10 mouse cellular contexts compared by ENCODE assay signal in the genomic region with DNA sequence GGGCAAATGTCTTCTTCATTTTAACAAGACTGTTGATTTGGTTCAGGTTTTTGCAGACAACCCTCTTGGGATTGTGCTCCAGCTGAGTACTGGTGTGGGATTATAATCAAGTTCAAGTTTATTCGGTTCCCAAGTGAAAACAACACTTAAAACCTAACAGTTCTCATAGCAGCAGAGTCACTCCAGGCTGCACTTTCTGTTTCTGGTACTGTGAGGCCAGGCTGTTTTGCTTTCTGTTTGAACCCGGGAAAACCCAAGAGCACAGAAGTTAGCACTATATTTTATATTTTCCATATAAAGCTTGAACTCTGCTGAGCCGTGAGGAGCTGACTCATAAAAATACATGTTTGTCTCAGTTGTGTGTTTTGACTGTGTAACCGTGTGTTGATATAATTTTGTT. TPM values are rescaled to one million over a fixed set of nuclear protein-coding genes. Genes with fewer than 3 reads are reported as not detected.
DNase-seq lines count a peak whose midpoint lies in the region; ATAC-seq and TF ChIP-seq lines count a peak whose summit lies in the region.
"Had no signal": no experiment of that assay in that cellular context is flagged by ENCODE, and none has a peak within 500 bp of the region (broad histone marks: within the 10 kb centered on the region; RNA-seq: fewer than 3 reads in every experiment).

No protein-coding gene starts in this region.

- no peaks in the 10 kb centered on the region for H3K27me3 ChIP-seq in heart, adult 2 months (ENCODE audit: control insufficient read depth, insufficient read depth, low read length)
- no peaks in the 10 kb centered on the region for H3K27me3 ChIP-seq in lung, postnatal 0 days (replicated peaks; ENCODE audit: insufficient read depth, low read length)
- H3K27me3 ChIP-seq in heart, postnatal 0 days (ENCODE audit: control insufficient read depth, insufficient read depth, low read length), result no peaks in the 10 kb centered on the region
- H3K27me3 ChIP-seq in kidney, embryonic 14.5 days (ENCODE audit: control insufficient read depth, insufficient read depth, low read length), result no peaks in the 10 kb centered on the region

- no peaks in the 10 kb centered on the region for H3K9me3 ChIP-seq in lung, postnatal 0 days (ENCODE audit: low read length)
- no peaks in the 10 kb centered on the region for H3K9me3 ChIP-seq in heart, postnatal 0 days (replicated peaks; ENCODE audit: control insufficient read depth, low read length)
- H3K9me3 ChIP-seq in kidney, embryonic 14.5 days (ENCODE audit: control insufficient read depth, low read length), result no peaks in the 10 kb centered on the region

- peak overlapping the region; percentile 77 for H3K4me2 ChIP-seq in lung, postnatal 0 days (replicated peaks; ENCODE audit: low read depth, low read length)
- H3K4me2 ChIP-seq in heart, postnatal 0 days (ENCODE audit: low read depth, low read length), result peak overlapping the region; percentile 65
- H3K4me2 ChIP-seq in kidney, embryonic 14.5 days (replicated peaks; ENCODE audit: low read depth, low read length), result no peak overlapping the region

- H3K4me1 ChIP-seq in heart, adult 2 months (ENCODE audit: control insufficient read depth, insufficient read depth, low read length), result peaks cover 6% of the 10 kb centered on the region
- no peaks in the 10 kb centered on the region for H3K4me1 ChIP-seq in lung, postnatal 0 days (ENCODE audit: insufficient read depth, low read depth, low read length)
- H3K4me1 ChIP-seq in heart, postnatal 0 days (ENCODE audit: control insufficient read depth, insufficient read depth), result peaks cover 7% of the 10 kb centered on the region; the same call in 1 of the 2 replicates
- H3K4me1 ChIP-seq in olfactory bulb, adult 2 months (ENCODE audit: control insufficient read depth, insufficient read depth, low read length), result peaks cover 6% of the 10 kb centered on the region
- peaks cover 3% of the 10 kb centered on the region; the same call in 1 of the 2 replicates for H3K4me1 ChIP-seq in kidney, embryonic 14.5 days (ENCODE audit: control insufficient read depth, insufficient read depth, low read length)

- no peak for ATAC-seq in lung, postnatal 0 days
- no peak for ATAC-seq in heart, postnatal 0 days (ENCODE audit: insufficient read depth, low read depth)
- no peak for ATAC-seq in kidney, embryonic 14.5 days (ENCODE audit: low FRiP score, low TSS enrichment)

- no peaks in the 10 kb centered on the region for H3K79me2 ChIP-seq in heart, adult 2 months (replicated peaks; ENCODE audit: control insufficient read depth, insufficient read depth, low read length)

- peak overlapping the region; percentile 93 for H3K27ac ChIP-seq in heart, adult 2 months
- H3K27ac ChIP-seq in lung, postnatal 0 days (ENCODE audit: low read length), result no peak overlapping the region
- 0 out of 2 replicates have a peak overlapping the region, but pooled peaks have one; percentile 85 for H3K27ac ChIP-seq in heart, postnatal 0 days (ENCODE audit: low read depth)
- no peak overlapping the region for H3K27ac ChIP-seq in olfactory bulb, adult 2 months (ENCODE audit: insufficient read depth, low read depth, low read length)
- H3K27ac ChIP-seq in kidney, embryonic 14.5 days (ENCODE audit: low read depth, low read length), result no peak overlapping the region

- DNase-seq in heart, adult 2 months, result no peak
- no peak for DNase-seq in heart, postnatal 14 days
- no peak for DNase-seq in lung, postnatal 0 days (ENCODE audit: low spot score)
- no peak for DNase-seq in lung, postnatal 4 days
- no peak for DNase-seq in heart, postnatal 0 days (ENCODE audit: low spot score)
- DNase-seq in adrenal gland, adult 2 months, result no peak
- DNase-seq: kidney, adult 18-20 months had no signal

- no peak for TF ChIP-seq CTCF in heart, adult 2 months (IDR thresholded peaks at IDR 0.05)
- TF ChIP-seq CTCF in lung, postnatal 0 days (IDR thresholded peaks at IDR 0.05), result no peak
- TF ChIP-seq CTCF in heart, postnatal 0 days (IDR thresholded peaks at IDR 0.05; ENCODE audit: low read depth), result no peak
- no peak for TF ChIP-seq CTCF in olfactory bulb, adult 2 months (IDR thresholded peaks at IDR 0.05; ENCODE audit: insufficient read depth, low read depth, low read length)

- no peak for TF ChIP-seq EP300 in heart, adult 2 months (IDR thresholded peaks at IDR 0.05; ENCODE audit: insufficient read depth, low read depth, low read length)
- no peak for TF ChIP-seq EP300 in lung, postnatal 0 days (IDR thresholded peaks at IDR 0.05)
- TF ChIP-seq EP300 in heart, postnatal 0 days (IDR thresholded peaks at IDR 0.05; ENCODE audit: low read depth), result no peak

- TF ChIP-seq POLR2A in heart, adult 2 months (IDR thresholded peaks at IDR 0.05; ENCODE audit: insufficient read depth, low read depth, low read length), result no peak
- TF ChIP-seq POLR2A in olfactory bulb, adult 2 months (IDR thresholded peaks at IDR 0.05; ENCODE audit: insufficient read depth, low read depth, low read length), result no peak

- peaks cover 4% of the 10 kb centered on the region; the same call in 1 of the 2 replicates for H3K36me3 ChIP-seq in heart, adult 2 months (ENCODE audit: control insufficient read depth, insufficient read depth, low read length)
- no peaks in the 10 kb centered on the region for H3K36me3 ChIP-seq in lung, postnatal 0 days (ENCODE audit: insufficient read depth, low read length)
- no peaks in the 10 kb centered on the region for H3K36me3 ChIP-seq in heart, postnatal 0 days (replicated peaks; ENCODE audit: control insufficient read depth, insufficient read depth, low read length)
- no peaks in the 10 kb centered on the region for H3K36me3 ChIP-seq in kidney, embryonic 14.5 days (ENCODE audit: control insufficient read depth, insufficient read depth, low read length)

- peak overlapping the region; percentile 78 for H3K9ac ChIP-seq in heart, adult 2 months (ENCODE audit: low read depth, low read length)
- H3K9ac ChIP-seq in lung, postnatal 0 days (replicated peaks; ENCODE audit: low read depth), result no peak overlapping the region
- peak overlapping the region; percentile 62 for H3K9ac ChIP-seq in heart, postnatal 0 days (replicated peaks; ENCODE audit: low read depth, low read length)
- no peak overlapping the region for H3K9ac ChIP-seq in kidney, embryonic 14.5 days (ENCODE audit: low read depth, low read length)

- H3K4me3 ChIP-seq in heart, adult 2 months, result peak overlapping the region; percentile 78
- H3K4me3 ChIP-seq in lung, postnatal 0 days (ENCODE audit: low read depth, low read length), result 0 out of 2 replicates have a peak overlapping the region, but pooled peaks have one; percentile 51
- peak overlapping the region; percentile 71 for H3K4me3 ChIP-seq in heart, postnatal 0 days (ENCODE audit: low read depth, low read length)
- H3K4me3 ChIP-seq in olfactory bulb, adult 2 months (ENCODE audit: insufficient read depth, low read depth, low read length), result peak overlapping the region; percentile 35
- H3K4me3 ChIP-seq in kidney, embryonic 14.5 days (ENCODE audit: low read length), result no peak overlapping the region

- 41% methylated on average over 4 of the region's 4 CpGs for WGBS in heart, adult 2 months
- 64% methylated on average over 4 of the region's 4 CpGs for WGBS in lung, postnatal 0 days
- WGBS in heart, postnatal 0 days, result 59% methylated on average over 4 of the region's 4 CpGs
- WGBS in olfactory bulb, adult 2 months, result 50% methylated on average over 4 of the region's 4 CpGs
- WGBS in kidney, embryonic 14.5 days, result 75% methylated on average over 4 of the region's 4 CpGs

- intact Hi-C loops in heart, adult 2 months (cut with DNase I), result loop anchor here (1.0 kb wide), 1 partner anchor 30 kb away; no protein-coding TSS in a partner anchor
- intact Hi-C loops in heart, postnatal 14 days (cut with DNase I), result loop anchor here (5.0 kb wide), 1 partner anchor 34 kb away; no protein-coding TSS in a partner anchor

RNA-seq across cellular contexts. Expression of a gene that starts 1.4 kb away (rescaled TPM):
- 100 to 1,000 TPM; 104 to 134 TPM for total RNA-seq in heart, adult 2 months (2021)
- polyA plus RNA-seq in heart, adult 2 months (2012; rRNA removed), result 75.6 and 108 TPM in 2 replicates
- 10 to 100 TPM; 77.3 to 83.3 TPM for total RNA-seq in heart, postnatal 14 days (2021)
- 17.9 and 19.1 TPM in 2 replicates for polyA plus RNA-seq in lung, postnatal 0 days (2015; fragmentation: Nextera tagmentation; extraction: Ambion mirVana)
- 41.6 and 45.6 TPM in 2 replicates for total RNA-seq in heart, postnatal 0 days (2014; rRNA removed; ENCODE audit: low replicate concordance)
- polyA plus RNA-seq in heart, postnatal 0 days (2015; fragmentation: Nextera tagmentation; extraction: Ambion mirVana), result 69.2 and 74.1 TPM in 2 replicates
- polyA plus RNA-seq in olfactory bulb, adult 2 months (2012; ENCODE audit: insufficient read depth, insufficient read length, low replicate concordance, missing spikeins), result not detected in 2 replicates
- 100 to 1,000 TPM in 1 of 2 experiments, 10 to 100 TPM in 1; 53.9 to 113 TPM for total RNA-seq in adrenal gland, adult 2 months (2021)
- polyA plus RNA-seq in adrenal gland, adult 2 months (2012; rRNA removed), result 10.9 and 13.6 TPM in 2 replicates
- polyA plus RNA-seq in kidney, embryonic 14.5 days (2014; fragmentation: Nextera tagmentation; extraction: Ambion mirVana), result 7.4 and 8.1 TPM in 2 replicates

RNA-seq across cellular contexts. Expression of a gene that starts 48.3 kb away (rescaled TPM):
- total RNA-seq in heart, adult 2 months (2021), result 1 to 10 TPM in 1 of 2 experiments, under 1 TPM in 1; 0.34 to 1.2 TPM
- 1.3 and 4.0 TPM in 2 replicates for polyA plus RNA-seq in heart, adult 2 months (2012; rRNA removed)
- total RNA-seq in heart, postnatal 14 days (2021), result 1 to 10 TPM in 1 of 2 experiments, under 1 TPM in 1; 0.44 to 1.6 TPM
- 0.36 and 0.54 TPM in 2 replicates for polyA plus RNA-seq in lung, postnatal 0 days (2015; fragmentation: Nextera tagmentation; extraction: Ambion mirVana)
- not detected in 2 replicates for total RNA-seq in heart, postnatal 0 days (2014; rRNA removed; ENCODE audit: low replicate concordance)
- 0.04 and 0.05 TPM in 2 replicates for polyA plus RNA-seq in heart, postnatal 0 days (2015; fragmentation: Nextera tagmentation; extraction: Ambion mirVana)
- not detected in 2 replicates for polyA plus RNA-seq in olfactory bulb, adult 2 months (2012; ENCODE audit: insufficient read depth, insufficient read length, low replicate concordance, missing spikeins)
- total RNA-seq in adrenal gland, adult 2 months (2021), result 10 to 100 TPM; 28.1 to 38.8 TPM
- 9.6 and 20.4 TPM in 2 replicates for polyA plus RNA-seq in adrenal gland, adult 2 months (2012; rRNA removed)
- 0.70 and 1.2 TPM in 2 replicates for polyA plus RNA-seq in kidney, embryonic 14.5 days (2014; fragmentation: Nextera tagmentation; extraction: Ambion mirVana)

RNA-seq across cellular contexts. Expression of a gene that starts 53.7 kb away (rescaled TPM):
- total RNA-seq in heart, adult 2 months (2021), result not detected
- polyA plus RNA-seq in heart, adult 2 months (2012; rRNA removed), result 0.82 and 0.94 TPM in 2 replicates
- not detected for total RNA-seq in heart, postnatal 14 days (2021)
- polyA plus RNA-seq in lung, postnatal 0 days (2015; fragmentation: Nextera tagmentation; extraction: Ambion mirVana), result 0.18 TPM in 1 of 2 replicates, not detected in the other
- not detected in 2 replicates for total RNA-seq in heart, postnatal 0 days (2014; rRNA removed; ENCODE audit: low replicate concordance)
- polyA plus RNA-seq in heart, postnatal 0 days (2015; fragmentation: Nextera tagmentation; extraction: Ambion mirVana), result not detected in 2 replicates
- not detected in 2 replicates for polyA plus RNA-seq in olfactory bulb, adult 2 months (2012; ENCODE audit: insufficient read depth, insufficient read length, low replicate concordance, missing spikeins)
- under 1 TPM in 1 of 2 experiments, not detected in 1; 0.37 TPM for total RNA-seq in adrenal gland, adult 2 months (2021)
- polyA plus RNA-seq in adrenal gland, adult 2 months (2012; rRNA removed), result 1.0 TPM in 1 of 2 replicates, not detected in the other
- polyA plus RNA-seq in kidney, embryonic 14.5 days (2014; fragmentation: Nextera tagmentation; extraction: Ambion mirVana), result not detected in 2 replicates
- total RNA-seq: adrenal gland, postnatal 4 days had no signal

Comparison
In these comparisons a context has a peak if more than half of its experiments do, and no peak if none do; other contexts are left out.
1. H3K27ac ChIP-seq: peak in heart, adult 2 months (single experiment) and heart, postnatal 0 days (single experiment); none in lung, postnatal 0 days (single experiment), olfactory bulb, adult 2 months (single experiment) and kidney, embryonic 14.5 days (single experiment).
2. H3K9ac ChIP-seq: peak in heart, adult 2 months (single experiment) and heart, postnatal 0 days (single experiment); none in lung, postnatal 0 days (single experiment) and kidney, embryonic 14.5 days (single experiment).